8 mouse cellular contexts compared by ENCODE assay signal in the genomic region with DNA sequence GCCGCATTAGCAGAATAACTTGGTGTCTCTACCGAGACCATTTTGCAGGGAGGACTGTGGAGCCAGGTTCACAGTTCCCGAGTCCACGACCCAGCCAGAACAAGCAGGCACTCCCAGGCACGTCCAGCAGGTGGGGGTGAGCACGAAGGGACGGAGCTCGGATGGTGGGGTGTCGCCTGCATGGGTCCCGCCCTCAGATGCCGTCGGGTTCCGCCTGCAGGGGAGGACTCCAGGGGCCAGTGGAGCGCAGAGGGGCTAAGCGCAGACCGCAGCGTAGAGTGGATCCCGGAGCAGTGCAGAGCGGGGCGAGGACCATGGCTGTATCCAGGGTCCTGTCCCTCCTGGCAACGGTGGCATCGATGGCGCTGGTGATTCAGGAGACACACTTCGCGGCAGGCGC. TPM values are rescaled to one million over a fixed set of nuclear protein-coding genes. Genes with fewer than 3 reads are reported as not detected.
DNase-seq lines count a peak whose midpoint lies in the region; ATAC-seq lines count a peak whose summit lies in the region.

A gene (plus strand): TSS at position 262 of the 400 bp plus-strand sequence.

- H3K27ac ChIP-seq in forebrain, embryonic 13.5 days = no peak within 1 kb of the TSS
- no peak within 1 kb of the TSS for H3K27ac ChIP-seq in hindbrain, embryonic 14.5 days
- no peak within 1 kb of the TSS for H3K27ac ChIP-seq in midbrain, embryonic 16.5 days (ENCODE audit: low read length)

- peak; percentile 22 for DNase-seq in urinary bladder, postnatal 25 days (ENCODE audit: low spot score)
- DNase-seq in urinary bladder, postnatal 10 days (ENCODE audit: low spot score) = no peak
- no peak for DNase-seq in hindbrain, embryonic 14.5 days (ENCODE audit: low spot score)
- peak; percentile 43 for DNase-seq in liver
- peak; percentile 36 for DNase-seq in thymus, postnatal 25 days
- no peak for DNase-seq in right cerebral cortex, postnatal 14 days

- H3K27me3 ChIP-seq in forebrain, embryonic 13.5 days = peaks cover 78% of the 10 kb centered on the region
- peaks cover 43% of the 10 kb centered on the region for H3K27me3 ChIP-seq in hindbrain, embryonic 14.5 days (ENCODE audit: control insufficient read depth, insufficient read depth, low read length)
- H3K27me3 ChIP-seq in midbrain, embryonic 16.5 days (ENCODE audit: control insufficient read depth, insufficient read depth, low read depth, low read length) = peaks cover 29% of the 10 kb centered on the region

- H3K9ac ChIP-seq in forebrain, embryonic 13.5 days = peak within 1 kb of the TSS; percentile 23; the same call in 1 of the 2 replicates
- H3K9ac ChIP-seq in hindbrain, embryonic 14.5 days = no peak within 1 kb of the TSS
- H3K9ac ChIP-seq in midbrain, embryonic 16.5 days (ENCODE audit: low read depth, low read length) = no peak within 1 kb of the TSS

- H3K36me3 ChIP-seq in forebrain, embryonic 13.5 days (ENCODE audit: poor library complexity, severe bottlenecking) = no peaks in the 10 kb centered on the region
- no peaks in the 10 kb centered on the region for H3K36me3 ChIP-seq in hindbrain, embryonic 14.5 days (replicated peaks; ENCODE audit: control insufficient read depth, insufficient read depth)
- H3K36me3 ChIP-seq in midbrain, embryonic 16.5 days (ENCODE audit: control insufficient read depth, insufficient read depth, low read length) = no peaks in the 10 kb centered on the region

- 5% methylated on average over 26 of the region's 26 CpGs for WGBS in forebrain, embryonic 13.5 days
- 4% methylated on average over 23 of the region's 26 CpGs for WGBS in hindbrain, embryonic 14.5 days
- 8% methylated on average over 26 of the region's 26 CpGs for WGBS in midbrain, embryonic 16.5 days

- H3K9me3 ChIP-seq in forebrain, embryonic 13.5 days (replicated peaks) = no peaks in the 10 kb centered on the region
- H3K9me3 ChIP-seq in hindbrain, embryonic 14.5 days (ENCODE audit: control insufficient read depth, low read length) = no peaks in the 10 kb centered on the region
- H3K9me3 ChIP-seq in midbrain, embryonic 16.5 days (replicated peaks; ENCODE audit: control insufficient read depth, low read length, poor library complexity, severe bottlenecking) = no peaks in the 10 kb centered on the region

- ATAC-seq in forebrain, embryonic 13.5 days = no peak
- no peak for ATAC-seq in hindbrain, embryonic 14.5 days (ENCODE audit: low FRiP score)
- ATAC-seq in midbrain, embryonic 16.5 days = no peak

- H3K4me1 ChIP-seq in forebrain, embryonic 13.5 days = peaks cover 13% of the 10 kb centered on the region
- no peaks in the 10 kb centered on the region for H3K4me1 ChIP-seq in hindbrain, embryonic 14.5 days (replicated peaks; ENCODE audit: control insufficient read depth, insufficient read depth, low read length)
- H3K4me1 ChIP-seq in midbrain, embryonic 16.5 days (ENCODE audit: control insufficient read depth, insufficient read depth, low read length) = 0 out of 2 replicates have a peak, but pooled peaks cover 3% of the 10 kb centered on the region

- peak within 1 kb of the TSS; percentile 22; the same call in 1 of the 2 replicates for H3K4me2 ChIP-seq in forebrain, embryonic 13.5 days
- H3K4me2 ChIP-seq in hindbrain, embryonic 14.5 days (replicated peaks) = peak within 1 kb of the TSS; percentile 27; the same call in 1 of the 2 replicates
- peak within 1 kb of the TSS; percentile 18 for H3K4me2 ChIP-seq in midbrain, embryonic 16.5 days (ENCODE audit: low read length)

- peak within 1 kb of the TSS; percentile 15; the same call in 1 of the 2 replicates for H3K4me3 ChIP-seq in forebrain, embryonic 13.5 days
- H3K4me3 ChIP-seq in hindbrain, embryonic 14.5 days (replicated peaks; ENCODE audit: low read length) = peak within 1 kb of the TSS; percentile 13; the same call in 1 of the 2 replicates
- H3K4me3 ChIP-seq in midbrain, embryonic 16.5 days (ENCODE audit: low read depth, low read length) = peak within 1 kb of the TSS; percentile 6; the same call in 1 of the 2 replicates

RNA-seq across cellular contexts. Expression of the gene that starts here (rescaled TPM):
- polyA plus RNA-seq in forebrain, embryonic 13.5 days (2015; fragmentation: Nextera tagmentation; extraction: Ambion mirVana) = 3.2 and 3.3 TPM in 2 replicates
- polyA plus RNA-seq in hindbrain, embryonic 14.5 days (2014; fragmentation: Nextera tagmentation; extraction: Ambion mirVana) = 4.9 and 6.1 TPM in 2 replicates
- polyA plus RNA-seq in midbrain, embryonic 16.5 days (2015; fragmentation: Nextera tagmentation; extraction: Ambion mirVana) = 3.9 and 4.0 TPM in 2 replicates

Comparison
In these comparisons a context has a peak if more than half of its experiments do, and no peak if none do; other contexts are left out.
1. DNase-seq: peak in urinary bladder, postnatal 25 days (single experiment), liver (single experiment) and thymus, postnatal 25 days (single experiment); none in urinary bladder, postnatal 10 days (single experiment), hindbrain, embryonic 14.5 days (single experiment) and right cerebral cortex, postnatal 14 days (single experiment).
2. Peak in every context shown above with its lines, with median percentiles within 50 percentile points of each other: H3K4me2 ChIP-seq and H3K4me3 ChIP-seq.